Mouse (Mus musculus): ENCODE data around the gene Krba1. TPM values are rescaled to one million over a fixed set of nuclear protein-coding genes. Genes with fewer than 3 reads are reported as not detected.

Gene Krba1
- polyA plus RNA-seq, 1 experiment from 2014 or later: 23.8 TPM

Small RNAs within 50 kb of the gene (microRNA-seq; reads per million reads assigned to microRNA genes)
- gene Gm24325: not detected

Other genes starting within 250 kb of the Krba1 start
- 21.0 and 22.6 TPM in 2 replicates for gene Zfp467, start 50.2 kb downstream of the Krba1 start, polyA plus RNA-seq (2015; fragmentation: Nextera tagmentation; extraction: Ambion mirVana)
- gene Sspo, start 52.6 kb downstream of the Krba1 start, polyA plus RNA-seq (2015; fragmentation: Nextera tagmentation; extraction: Ambion mirVana): 0.31 and 0.43 TPM in 2 replicates
- gene Atp6v0e2, start 142.0 kb downstream of the Krba1 start, polyA plus RNA-seq (2015; fragmentation: Nextera tagmentation; extraction: Ambion mirVana): 177 and 203 TPM in 2 replicates
- 20.7 and 24.0 TPM in 2 replicates for gene Lrrc61, start 159.2 kb downstream of the Krba1 start, polyA plus RNA-seq (2015; fragmentation: Nextera tagmentation; extraction: Ambion mirVana)
- gene Rarres2, start 177.2 kb downstream of the Krba1 start, polyA plus RNA-seq (2015; fragmentation: Nextera tagmentation; extraction: Ambion mirVana): 9.2 and 10.9 TPM in 2 replicates
- gene Gm45021, start 194.0 kb downstream of the Krba1 start, polyA plus RNA-seq (2015; fragmentation: Nextera tagmentation; extraction: Ambion mirVana): not detected in 2 replicates
- gene Repin1, start 198.3 kb downstream of the Krba1 start, polyA plus RNA-seq (2015; fragmentation: Nextera tagmentation; extraction: Ambion mirVana): 38.0 and 40.3 TPM in 2 replicates
- gene Gm44965, start 198.4 kb downstream of the Krba1 start, polyA plus RNA-seq (2015; fragmentation: Nextera tagmentation; extraction: Ambion mirVana): not detected in 2 replicates
- 11.3 and 15.7 TPM in 2 replicates for gene Zfp775, start 206.5 kb downstream of the Krba1 start, polyA plus RNA-seq (2015; fragmentation: Nextera tagmentation; extraction: Ambion mirVana)
- 11.2 and 12.7 TPM in 2 replicates for gene AI854703, start 231.2 kb downstream of the Krba1 start, polyA plus RNA-seq (2015; fragmentation: Nextera tagmentation; extraction: Ambion mirVana)

Data from neural tube, embryonic 13.5 days (tissue).